Mouse (Mus musculus): ENCODE data around the gene Cbl. TPM values are rescaled to one million over a fixed set of nuclear protein-coding genes. Genes with fewer than 3 reads are reported as not detected.
"Not testable (repeated sequence)": the region's sequence is repeated elsewhere in the genome, so short reads cannot be mapped to it uniquely, and the experiment has no call there.

Gene Cbl
- polyA plus RNA-seq, 3 experiments from 2014 or later: 17.9 to 31.2 (median 19.8) TPM

- ATAC-seq: peak; percentile 29
Observed at GRCm38 (mm10) chr9:44129633-44130032, 104.2 kb downstream of the Cbl start.

- ATAC-seq: no peak
Observed at GRCm38 (mm10) chr9:44127351-44127801, 106.5 kb downstream of the Cbl start.

- ATAC-seq: no peak
Observed at GRCm38 (mm10) chr9:44126746-44127145, 107.1 kb downstream of the Cbl start.

GRCm38 (mm10) chr9:44125546-44126428 lies 108.1 kb downstream of the Cbl start:
- peak; percentile 42 for ATAC-seq

GRCm38 (mm10) chr9:44125026-44125425 lies 108.8 kb downstream of the Cbl start:
- ATAC-seq: no peak

- ATAC-seq: peak; percentile 52
Observed at GRCm38 (mm10) chr9:44124317-44124716, 109.5 kb downstream of the Cbl start.

GRCm38 (mm10) chr9:44119948-44120465 lies 113.8 kb downstream of the Cbl start:
- ATAC-seq: no peak

- ATAC-seq: no peak
Observed at GRCm38 (mm10) chr9:44119011-44119410, 114.8 kb downstream of the Cbl start.

GRCm38 (mm10) chr9:44116182-44116581 lies 117.7 kb downstream of the Cbl start:
- no peak for ATAC-seq

- no peak for ATAC-seq
Observed at GRCm38 (mm10) chr9:44115599-44115998, 118.2 kb downstream of the Cbl start.

- ATAC-seq: no peak
Observed at GRCm38 (mm10) chr9:44114453-44114852, 119.4 kb downstream of the Cbl start.

- peak; percentile 99 for ATAC-seq
Observed at GRCm38 (mm10) chr9:44113105-44113789, 120.6 kb downstream of the Cbl start, which contains the start of the genes Gm49380 and Rnf26. Gm49380 (minus strand) TSS chr9:44113500. Rnf26 (minus strand) TSS chr9:44113517.

GRCm38 (mm10) chr9:44111909-44112308 lies 121.9 kb downstream of the Cbl start:
- not testable (repeated sequence) for ATAC-seq

GRCm38 (mm10) chr9:44109360-44110095 lies 124.3 kb downstream of the Cbl start:
- ATAC-seq: no peak

- ATAC-seq: no peak
Observed at GRCm38 (mm10) chr9:44108269-44109055, 125.4 kb downstream of the Cbl start.

GRCm38 (mm10) chr9:44107557-44108179 lies 126.2 kb downstream of the Cbl start:
- ATAC-seq: no peak

GRCm38 (mm10) chr9:44107110-44107509 lies 126.7 kb downstream of the Cbl start, which contains the start of gene C1qtnf5:
C1qtnf5 (plus strand) TSS chr9:44107245.
- no peak for ATAC-seq

GRCm38 (mm10) chr9:44106596-44106995 lies 127.3 kb downstream of the Cbl start:
- no peak for ATAC-seq

GRCm38 (mm10) chr9:44106182-44106581 lies 127.7 kb downstream of the Cbl start:
- ATAC-seq: no peak

GRCm38 (mm10) chr9:44105781-44106180 lies 128.1 kb downstream of the Cbl start:
- ATAC-seq: no peak

- no peak for ATAC-seq
Observed at GRCm38 (mm10) chr9:44104881-44105280, 129.0 kb downstream of the Cbl start.

All from inflammation-experienced regulatory T-cells, adult 6 months (primary cell).